Mouse (Mus musculus): ENCODE results near the gene 2010106E10Rik. TPM values are rescaled to one million over a fixed set of nuclear protein-coding genes. Genes with fewer than 3 reads are reported as not detected.

2010106E10Rik gene
- not detected in 2 replicates for polyA plus RNA-seq (2015; fragmentation: Nextera tagmentation; extraction: Ambion mirVana)

- Histone ChIP-seq H3K9ac (replicated peaks) (no peak within 1 kb of the TSS), H3K36me3 (replicated peaks; ENCODE audit: insufficient read depth, low read length) (no peaks in the 10 kb centered on the region), H3K27ac (ENCODE audit: low read depth) (no peak within 1 kb of the TSS), H3K4me1 (ENCODE audit: insufficient read depth) (no peaks in the 10 kb centered on the region), H3K4me3 (ENCODE audit: low read depth, low read length) (no peak within 1 kb of the TSS), H3K4me2 (ENCODE audit: low read depth, low read length) (no peak within 1 kb of the TSS), H3K9me3 (ENCODE audit: low read length) (no peaks in the 10 kb centered on the region), H3K27me3 (ENCODE audit: insufficient read depth, low read length) (no peaks in the 10 kb centered on the region)
- ATAC-seq (no peak), DNase-seq (no peak)
- TF ChIP-seq CTCF (IDR thresholded peaks at IDR 0.05; ENCODE audit: low read depth) (no peak), EP300 (IDR thresholded peaks at IDR 0.05; ENCODE audit: low read depth) (no peak)
- WGBS (ENCODE audit: insufficient replicate concordance) = 78% methylated on average over 1 of the region's 1 CpGs
Observed at GRCm38 (mm10) chrX:112494974-112495373, at the start of gene 2010106E10Rik. Gene 2010106E10Rik, plus strand, starts transcription at chrX:112495274.

- Histone ChIP-seq H3K4me1 (ENCODE audit: insufficient read depth) (no peaks in the 10 kb centered on the region), H3K4me3 (ENCODE audit: low read depth, low read length) (no peak overlapping the region), H3K27ac (ENCODE audit: low read depth) (no peak overlapping the region), H3K36me3 (replicated peaks; ENCODE audit: insufficient read depth, low read length) (no peaks in the 10 kb centered on the region), H3K9ac (replicated peaks) (no peak overlapping the region), H3K9me3 (ENCODE audit: low read length) (no peaks in the 10 kb centered on the region), H3K4me2 (ENCODE audit: low read depth, low read length) (no peak overlapping the region), H3K27me3 (ENCODE audit: insufficient read depth, low read length) (no peaks in the 10 kb centered on the region)
- WGBS (ENCODE audit: insufficient replicate concordance) = 80% methylated on average over 2 of the region's 2 CpGs
- no peak for ATAC-seq
- no peak for DNase-seq
- no peak for TF ChIP-seq EP300 (IDR thresholded peaks at IDR 0.05; ENCODE audit: low read depth)
- no peak for TF ChIP-seq CTCF (IDR thresholded peaks at IDR 0.05; ENCODE audit: low read depth)
Observed at GRCm38 (mm10) chrX:112505651-112506050, 10.6 kb downstream of the 2010106E10Rik start.

- WGBS (ENCODE audit: insufficient replicate concordance) = 71% methylated on average over 1 of the region's 1 CpGs
- ATAC-seq = no peak
Observed at GRCm38 (mm10) chrX:112524755-112525154, 29.7 kb downstream of the 2010106E10Rik start.

GRCm38 (mm10) chrX:112543115-112543514 is 48.0 kb downstream of the 2010106E10Rik start:
- Histone ChIP-seq H3K27ac (ENCODE audit: low read depth) (no peak overlapping the region), H3K9ac (replicated peaks) (no peak overlapping the region), H3K4me2 (ENCODE audit: low read depth, low read length) (no peak overlapping the region), H3K36me3 (replicated peaks; ENCODE audit: insufficient read depth, low read length) (no peaks in the 10 kb centered on the region), H3K4me1 (ENCODE audit: insufficient read depth) (no peaks in the 10 kb centered on the region), H3K9me3 (ENCODE audit: low read length) (no peaks in the 10 kb centered on the region), H3K27me3 (ENCODE audit: insufficient read depth, low read length) (no peaks in the 10 kb centered on the region), H3K4me3 (ENCODE audit: low read depth, low read length) (no peak overlapping the region)
- ATAC-seq (no peak), DNase-seq (no peak)
- 52% methylated on average over 1 of the region's 1 CpGs for WGBS (ENCODE audit: insufficient replicate concordance)
- no peak for TF ChIP-seq EP300 (IDR thresholded peaks at IDR 0.05; ENCODE audit: low read depth)
- peak; percentile 28; the same call in 1 of the 2 replicates for TF ChIP-seq CTCF (IDR thresholded peaks at IDR 0.05; ENCODE audit: low read depth)

More at GRCm38 (mm10) chrX:112524755-112525154, 29.7 kb downstream of the 2010106E10Rik start:
- H3K27ac ChIP-seq (ENCODE audit: low read depth) = no peak overlapping the region
- no peak overlapping the region for H3K9ac ChIP-seq (replicated peaks)
- H3K4me2 ChIP-seq (ENCODE audit: low read depth, low read length) = no peak overlapping the region
- H3K9me3 ChIP-seq (ENCODE audit: low read length) = no peaks in the 10 kb centered on the region
- TF ChIP-seq CTCF (IDR thresholded peaks at IDR 0.05; ENCODE audit: low read depth) (peak; percentile 57), EP300 (IDR thresholded peaks at IDR 0.05; ENCODE audit: low read depth) (no peak)
- no peak overlapping the region for H3K4me3 ChIP-seq (ENCODE audit: low read depth, low read length)
- H3K36me3 ChIP-seq (replicated peaks; ENCODE audit: insufficient read depth, low read length) = no peaks in the 10 kb centered on the region
- no peaks in the 10 kb centered on the region for H3K27me3 ChIP-seq (ENCODE audit: insufficient read depth, low read length)
- H3K4me1 ChIP-seq (ENCODE audit: insufficient read depth) = no peaks in the 10 kb centered on the region
- DNase-seq = no peak

- ATAC-seq (no peak), DNase-seq (no peak)
- no peak for TF ChIP-seq CTCF (IDR thresholded peaks at IDR 0.05; ENCODE audit: low read depth)
- TF ChIP-seq EP300 (IDR thresholded peaks at IDR 0.05; ENCODE audit: low read depth) = no peak
- H3K36me3 ChIP-seq (replicated peaks; ENCODE audit: insufficient read depth, low read length) = no peaks in the 10 kb centered on the region
- H3K4me2 ChIP-seq (ENCODE audit: low read depth, low read length) = no peak overlapping the region
- no peak overlapping the region for H3K4me3 ChIP-seq (ENCODE audit: low read depth, low read length)
- H3K27ac ChIP-seq (ENCODE audit: low read depth) = no peak overlapping the region
- no peak overlapping the region for H3K9ac ChIP-seq (replicated peaks)
- H3K9me3 ChIP-seq (ENCODE audit: low read length) = no peaks in the 10 kb centered on the region
- H3K4me1 ChIP-seq (ENCODE audit: insufficient read depth) = no peaks in the 10 kb centered on the region
- H3K27me3 ChIP-seq (ENCODE audit: insufficient read depth, low read length) = no peaks in the 10 kb centered on the region
- 68% methylated on average over 2 of the region's 2 CpGs for whole genome bisulfite sequencing (ENCODE audit: insufficient replicate concordance)
Observed at GRCm38 (mm10) chrX:112567716-112568115, 72.6 kb downstream of the 2010106E10Rik start.

- TF ChIP-seq EP300 (IDR thresholded peaks at IDR 0.05; ENCODE audit: low read depth) = no peak
- TF ChIP-seq CTCF (IDR thresholded peaks at IDR 0.05; ENCODE audit: low read depth) = no peak
- DNase-seq (peak; percentile 31), ATAC-seq (peak; percentile 68)
- Histone ChIP-seq H3K4me2 (ENCODE audit: low read depth, low read length) (peak within 1 kb of the TSS; percentile 75), H3K27ac (ENCODE audit: low read depth) (no peak within 1 kb of the TSS), H3K36me3 (replicated peaks; ENCODE audit: insufficient read depth, low read length) (no peaks in the 10 kb centered on the region), H3K9me3 (ENCODE audit: low read length) (no peaks in the 10 kb centered on the region), H3K27me3 (ENCODE audit: insufficient read depth, low read length) (peaks cover 7% of the 10 kb centered on the region; the same call in 1 of the 2 replicates), H3K4me1 (ENCODE audit: insufficient read depth) (no peaks in the 10 kb centered on the region; the same call in 1 of the 2 replicates), H3K9ac (replicated peaks) (no peak within 1 kb of the TSS), H3K4me3 (ENCODE audit: low read depth, low read length) (peak within 1 kb of the TSS; percentile 47)
- WGBS (ENCODE audit: insufficient replicate concordance) = 12% methylated on average over 40 of the region's 79 CpGs
Observed at GRCm38 (mm10) chrX:112600511-112601305, 105.6 kb downstream of the 2010106E10Rik start, which contains the start of gene Zfp711. Gene Zfp711, plus strand, starts transcription at chrX:112600526.
